Mouse (Mus musculus): Measurements from ENCODE around the gene Nup210. TPM values are rescaled to one million over a fixed set of nuclear protein-coding genes. Genes with fewer than 3 reads are reported as not detected.

Nup210 gene
- 8.5 and 11.8 TPM in 2 replicates for polyA plus RNA-seq (2015; fragmentation: Nextera tagmentation; extraction: Ambion mirVana)

DNA sequence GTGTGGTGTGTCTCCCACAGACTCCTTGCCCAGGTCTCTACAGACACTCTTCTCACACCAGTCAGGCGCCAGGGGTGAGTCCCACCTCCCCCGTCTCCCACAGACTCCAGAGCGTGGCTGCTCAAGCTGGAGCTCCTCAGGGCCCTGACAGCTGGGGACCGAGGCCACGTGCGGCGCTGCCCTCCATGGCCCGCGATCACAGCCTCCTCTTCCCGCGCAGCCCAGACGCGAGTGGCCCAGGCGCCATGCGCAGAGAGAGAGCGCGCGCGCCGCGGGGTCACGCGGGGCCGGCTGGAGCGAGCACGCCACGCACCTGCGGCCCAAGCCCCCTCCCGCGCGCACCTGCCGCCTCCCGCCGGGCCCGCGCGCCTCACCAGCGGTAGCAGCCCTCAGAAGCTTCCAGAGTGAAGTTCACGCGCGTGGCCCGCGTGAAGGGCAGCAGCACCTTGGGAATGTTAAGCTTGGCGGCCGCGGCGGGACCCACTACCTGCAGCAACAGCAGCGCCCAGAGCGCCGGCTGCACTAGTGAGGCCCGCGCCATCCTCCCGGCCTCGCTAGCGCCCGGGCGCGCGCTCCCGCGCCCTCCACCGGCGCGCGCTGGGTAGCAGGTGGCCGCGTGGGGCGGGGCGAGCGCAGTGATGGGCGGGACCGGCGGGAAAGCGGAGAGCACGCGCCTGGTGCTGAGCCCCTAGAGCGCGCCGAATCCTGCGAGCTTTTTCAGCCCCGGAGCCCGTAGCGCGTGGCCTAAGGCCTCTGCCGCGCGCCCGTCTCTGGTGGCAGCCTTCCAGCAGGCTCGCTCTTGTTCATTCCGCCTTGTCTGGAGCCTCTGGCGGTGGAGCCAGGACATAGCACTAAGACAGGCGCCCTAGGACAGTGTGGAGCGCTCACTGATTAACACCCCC, at the start of gene Nup210:
Nup210 (minus strand) TSS at position 586 of the 902 bp plus-strand sequence.
- H3K9me3 ChIP-seq (ENCODE audit: low read length), result no peaks in the 10 kb centered on the region
- peak within 1 kb of the TSS; percentile 85 for H3K9ac ChIP-seq (replicated peaks)
- 0 out of 2 replicates have a peak, but pooled peaks cover 3% of the 10 kb centered on the region for H3K27me3 ChIP-seq (ENCODE audit: insufficient read depth, low read length)
- peak; percentile 96 for DNase-seq
- peak within 1 kb of the TSS; percentile 100 for H3K4me2 ChIP-seq (ENCODE audit: low read depth, low read length)
- TF ChIP-seq CTCF (IDR thresholded peaks at IDR 0.05; ENCODE audit: low read depth) (peak; percentile 76), EP300 (IDR thresholded peaks at IDR 0.05; ENCODE audit: low read depth) (peak; percentile 40; the same call in 1 of the 2 replicates)
- peak; percentile 95 for ATAC-seq
- no peaks in the 10 kb centered on the region for H3K36me3 ChIP-seq (replicated peaks; ENCODE audit: insufficient read depth, low read length)
- peaks cover 49% of the 10 kb centered on the region for H3K4me1 ChIP-seq (ENCODE audit: insufficient read depth)
- peak within 1 kb of the TSS; percentile 82 for H3K27ac ChIP-seq (ENCODE audit: low read depth)
- 2% methylated on average over 70 of the region's 93 CpGs for WGBS (ENCODE audit: insufficient replicate concordance)
- peak within 1 kb of the TSS; percentile 94 for H3K4me3 ChIP-seq (ENCODE audit: low read depth, low read length)

DNA sequence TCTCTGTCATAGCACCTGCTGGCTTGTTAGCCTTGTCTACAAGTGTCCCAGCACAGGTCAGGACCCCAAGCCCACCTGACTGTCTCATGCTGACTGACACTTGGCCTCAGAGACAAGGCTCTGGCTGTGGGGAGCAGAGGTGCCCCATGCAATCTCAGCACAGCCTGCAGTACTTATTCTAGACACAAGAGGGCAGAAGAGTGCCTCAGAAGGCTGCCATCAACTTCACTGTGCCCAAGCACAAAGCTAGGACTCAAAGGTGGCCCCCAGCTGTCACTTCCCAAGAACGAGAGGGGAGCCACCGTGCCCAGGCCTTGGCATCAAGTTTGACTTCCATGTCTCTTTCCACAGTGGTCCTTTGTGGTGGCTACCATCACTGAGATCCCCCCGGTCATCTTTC, 48.6 kb upstream of the Nup210 start:
- no peak overlapping the region for H3K4me3 ChIP-seq (ENCODE audit: low read depth, low read length)
- H3K4me1 ChIP-seq (ENCODE audit: insufficient read depth), result peaks cover 46% of the 10 kb centered on the region
- no peak overlapping the region for H3K9ac ChIP-seq (replicated peaks)
- H3K9me3 ChIP-seq (ENCODE audit: low read length), result no peaks in the 10 kb centered on the region
- no peaks in the 10 kb centered on the region for H3K27me3 ChIP-seq (ENCODE audit: insufficient read depth, low read length)
- WGBS (ENCODE audit: insufficient replicate concordance), result 33% methylated on average over 3 of the region's 3 CpGs
- H3K4me2 ChIP-seq (ENCODE audit: low read depth, low read length), result no peak overlapping the region
- ATAC-seq (no peak), DNase-seq (peak; percentile 85)
- no peak overlapping the region for H3K27ac ChIP-seq (ENCODE audit: low read depth)
- no peaks in the 10 kb centered on the region for H3K36me3 ChIP-seq (replicated peaks; ENCODE audit: insufficient read depth, low read length)
- peak; percentile 99 for TF ChIP-seq CTCF (IDR thresholded peaks at IDR 0.05; ENCODE audit: low read depth)
- TF ChIP-seq EP300 (IDR thresholded peaks at IDR 0.05; ENCODE audit: low read depth), result no peak

DNA sequence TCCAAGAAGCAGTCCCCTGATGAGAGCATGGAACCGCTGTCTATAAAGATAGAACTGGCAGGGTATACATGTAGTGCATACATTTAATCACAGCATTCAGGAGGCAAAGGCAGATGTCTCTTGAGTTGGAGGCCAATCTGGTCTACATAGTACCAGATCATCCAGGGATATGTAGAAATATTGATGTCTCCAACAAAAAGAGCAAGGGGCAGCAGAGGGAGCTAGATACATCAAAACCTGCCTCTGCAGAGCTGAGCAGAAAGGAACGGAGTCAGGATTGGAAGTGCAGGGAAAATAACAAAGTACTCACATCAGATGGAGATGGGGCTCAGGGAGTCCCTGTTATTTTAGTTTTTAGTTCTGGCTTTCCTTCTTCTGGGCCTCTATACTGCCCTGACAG, 48.0 kb upstream of the Nup210 start:
- ATAC-seq, result no peak
- H3K4me2 ChIP-seq (ENCODE audit: low read depth, low read length), result no peak overlapping the region
- H3K36me3 ChIP-seq (replicated peaks; ENCODE audit: insufficient read depth, low read length), result no peaks in the 10 kb centered on the region
- H3K9me3 ChIP-seq (ENCODE audit: low read length), result no peaks in the 10 kb centered on the region
- no peak for TF ChIP-seq EP300 (IDR thresholded peaks at IDR 0.05; ENCODE audit: low read depth)
- TF ChIP-seq CTCF (IDR thresholded peaks at IDR 0.05; ENCODE audit: low read depth), result no peak
- H3K4me1 ChIP-seq (ENCODE audit: insufficient read depth), result peaks cover 51% of the 10 kb centered on the region
- no peak overlapping the region for H3K9ac ChIP-seq (replicated peaks)
- H3K27ac ChIP-seq (ENCODE audit: low read depth), result peak overlapping the region; percentile 88
- no peaks in the 10 kb centered on the region for H3K27me3 ChIP-seq (ENCODE audit: insufficient read depth, low read length)
- no peak for DNase-seq
- no peak overlapping the region for H3K4me3 ChIP-seq (ENCODE audit: low read depth, low read length)
- 86% methylated on average over 2 of the region's 2 CpGs for WGBS (ENCODE audit: insufficient replicate concordance)

DNA sequence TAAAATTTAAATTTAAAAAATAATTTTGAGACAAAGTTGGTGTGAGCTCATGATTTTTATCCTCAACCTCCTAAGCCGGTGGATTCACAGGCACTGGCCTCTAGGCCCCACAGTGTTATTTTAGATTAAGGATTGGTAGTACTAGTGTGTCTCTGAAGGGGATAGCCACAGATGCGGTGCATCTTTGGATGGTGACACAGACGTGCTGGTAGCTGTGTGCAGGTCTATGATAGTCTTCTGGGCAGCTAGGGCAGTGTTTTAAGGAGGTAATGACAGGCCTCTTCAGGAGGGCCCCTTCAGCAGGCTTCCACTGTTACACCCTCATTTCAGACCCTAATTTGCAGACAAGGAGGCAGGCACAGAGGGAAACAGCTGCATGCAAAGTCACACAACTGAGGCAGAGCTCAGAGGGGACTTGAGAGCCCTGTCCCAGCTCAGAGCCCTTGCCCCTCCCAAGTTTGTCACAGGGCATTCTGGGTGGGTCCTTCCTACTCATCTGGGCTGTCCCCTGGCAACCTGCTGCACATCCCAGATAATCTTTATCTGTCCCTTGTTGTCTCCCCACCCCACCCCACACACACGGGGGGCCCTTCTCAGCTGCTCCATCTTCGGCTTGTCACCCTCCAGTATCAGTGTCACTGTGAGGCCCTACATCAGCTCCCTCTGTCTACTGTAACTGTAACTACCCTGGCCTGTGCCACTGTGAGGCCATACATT, 46.7 kb upstream of the Nup210 start:
- Histone ChIP-seq H3K4me2 (ENCODE audit: low read depth, low read length) (peak overlapping the region; percentile 41), H3K9me3 (ENCODE audit: low read length) (no peaks in the 10 kb centered on the region), H3K9ac (replicated peaks) (0 out of 2 replicates have a peak overlapping the region, but pooled peaks have one; percentile 42), H3K27ac (ENCODE audit: low read depth) (peak overlapping the region; percentile 88), H3K4me1 (ENCODE audit: insufficient read depth) (peaks cover 63% of the 10 kb centered on the region), H3K4me3 (ENCODE audit: low read depth, low read length) (no peak overlapping the region), H3K36me3 (replicated peaks; ENCODE audit: insufficient read depth, low read length) (no peaks in the 10 kb centered on the region), H3K27me3 (ENCODE audit: insufficient read depth, low read length) (no peaks in the 10 kb centered on the region)
- DNase-seq (peak; percentile 76), ATAC-seq (peak; percentile 90)
- 41% methylated on average over 5 of the region's 5 CpGs for WGBS (ENCODE audit: insufficient replicate concordance)
- TF ChIP-seq EP300 (IDR thresholded peaks at IDR 0.05; ENCODE audit: low read depth), result peak; percentile 96
- peak; percentile 68 for TF ChIP-seq CTCF (IDR thresholded peaks at IDR 0.05; ENCODE audit: low read depth)

DNA sequence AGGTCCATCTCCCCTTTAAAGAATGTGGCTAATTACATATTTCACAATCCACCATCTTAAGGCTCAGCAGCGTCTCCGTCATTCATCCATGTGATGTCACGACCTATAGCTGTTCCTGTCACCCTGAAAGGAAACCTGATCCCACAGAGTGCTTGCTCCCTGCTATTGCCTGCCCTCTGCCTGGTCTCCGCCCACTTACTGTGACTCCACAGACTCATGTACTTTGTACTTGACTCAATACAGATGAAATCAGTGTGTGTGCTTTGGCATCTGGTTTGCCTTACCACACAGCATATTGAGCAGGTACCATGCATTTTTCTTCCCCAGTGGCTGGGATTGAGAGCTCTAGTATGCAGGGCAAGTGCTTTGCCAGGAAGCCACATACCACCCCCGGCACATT, 45.7 kb upstream of the Nup210 start:
- H3K9me3 ChIP-seq (ENCODE audit: low read length), result no peaks in the 10 kb centered on the region
- peak; percentile 57 for ATAC-seq
- no peak overlapping the region for H3K4me3 ChIP-seq (ENCODE audit: low read depth, low read length)
- H3K4me1 ChIP-seq (ENCODE audit: insufficient read depth), result peaks cover 71% of the 10 kb centered on the region
- WGBS (ENCODE audit: insufficient replicate concordance), result 79% methylated on average over 5 of the region's 5 CpGs
- no peak overlapping the region for H3K4me2 ChIP-seq (ENCODE audit: low read depth, low read length)
- DNase-seq, result peak; percentile 62
- no peaks in the 10 kb centered on the region for H3K27me3 ChIP-seq (ENCODE audit: insufficient read depth, low read length)
- no peak overlapping the region for H3K9ac ChIP-seq (replicated peaks)
- peak overlapping the region; percentile 88 for H3K27ac ChIP-seq (ENCODE audit: low read depth)
- H3K36me3 ChIP-seq (replicated peaks; ENCODE audit: insufficient read depth, low read length), result no peaks in the 10 kb centered on the region
- TF ChIP-seq CTCF (IDR thresholded peaks at IDR 0.05; ENCODE audit: low read depth) (no peak), EP300 (IDR thresholded peaks at IDR 0.05; ENCODE audit: low read depth) (no peak)
